Mouse (Mus musculus) limb, embryonic 12.5 days (tissue): ENCODE measurements around the gene Plekhg4. TPM values are rescaled to one million over a fixed set of nuclear protein-coding genes. Genes with fewer than 3 reads are reported as not detected.

ENCODE experiments used
- ATAC-seq: fragments of 200-750 bp; cut with Nextera tagmentation; 2 replicates; pipeline ENCODE4 v1.8.0; 2017; ENCODE audit warnings: low read depth, moderate TSS enrichment; ENCODE audit not compliant: insufficient number of reproducible peaks, insufficient read depth, low FRiP score, low TSS enrichment
- H3K27ac ChIP-seq: fragments of 300-500 bp; sonication (generic); 2 replicates; pipeline ENCODE4 v1.5.1; 2016; ENCODE audit warnings: mild to moderate bottlenecking, moderate library complexity
- H3K27me3 ChIP-seq: fragments of 300-500 bp; sonication (generic); 2 replicates; pipeline ENCODE4 v1.6.1; 2016; ENCODE audit warnings: mild to moderate bottlenecking, moderate library complexity
- H3K36me3 ChIP-seq: fragments of 300-500 bp; sonication (generic); 2 replicates; pipeline ENCODE4 v1.6.1; 2016; ENCODE audit warnings: mild to moderate bottlenecking, moderate library complexity
- H3K4me1 ChIP-seq: fragments of 300-500 bp; sonication (generic); replicated peaks from 2 replicates; pipeline ENCODE4 v1.6.1; 2016
- H3K4me2 ChIP-seq: fragments of 300-500 bp; sonication (generic); 2 replicates; pipeline ENCODE4 v1.6.1; 2016; ENCODE audit warnings: mild to moderate bottlenecking, moderate library complexity
- H3K4me3 ChIP-seq: fragments of 300-500 bp; sonication (generic); replicated peaks from 2 replicates; pipeline ENCODE4 v1.5.1; 2016; ENCODE audit warnings: mild to moderate bottlenecking
- H3K9ac ChIP-seq: fragments of 300-500 bp; sonication (generic); replicated peaks from 2 replicates; pipeline ENCODE4 v1.6.1; 2016; ENCODE audit warnings: mild to moderate bottlenecking, moderate library complexity
- H3K9me3 ChIP-seq: fragments of 300-500 bp; sonication (generic); 2 replicates; pipeline ENCODE4 v1.6.1; 2016; ENCODE audit warnings: mild to moderate bottlenecking, moderate library complexity
- WGBS: fragments of 180-500 bp; shearing (Covaris S2); methylation state at CpG from one replicate; pipeline ENCODE4 v1.1.7; 2016; 5-methylcytosine and 5-hydroxymethylcytosine counted together
- polyA plus RNA-seq: library from polyadenylated mRNA; unstranded; fragments of >200 nt; fragmentation: Nextera tagmentation; extraction: Ambion mirVana; gene quantifications from 2 replicates; pipeline ENCODE4 v1.2.1, GENCODE M21; 2016

Gene Plekhg4
- polyA plus RNA-seq, 1 experiment from 2014 or later = 0.80 TPM

DNA sequence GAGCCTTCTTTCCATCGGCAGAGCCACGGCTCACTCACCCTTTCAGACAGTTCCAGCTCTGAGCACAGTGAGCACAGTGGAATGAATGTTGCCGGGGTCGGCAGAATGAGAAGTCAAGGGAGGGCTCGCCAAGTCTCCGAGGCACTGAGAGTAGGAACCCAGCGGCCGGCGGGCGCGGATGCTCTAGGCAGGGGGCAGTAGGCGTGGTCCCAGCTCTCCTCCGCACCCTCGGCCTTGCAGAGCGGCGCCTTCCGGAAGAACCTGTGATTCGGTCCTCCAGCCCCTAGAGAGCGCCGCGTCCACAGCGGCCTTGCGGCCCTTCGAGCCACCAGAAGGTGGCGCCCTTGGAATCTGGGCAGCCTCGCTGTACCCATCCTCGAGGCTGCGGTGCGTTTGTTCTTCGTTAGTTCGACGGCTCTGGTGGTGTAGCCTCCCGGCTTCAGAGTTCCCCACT, 1.5 kb downstream of the Plekhg4 start:
- Histone ChIP-seq H3K4me1 (peaks cover 13% of the 10 kb centered on the region), H3K36me3 (peaks cover 8% of the 10 kb centered on the region; the same call in 1 of the 2 replicates), H3K4me2 (peak overlapping the region; percentile 55), H3K9me3 (peaks cover 4% of the 10 kb centered on the region; the same call in 1 of the 2 replicates), H3K27me3 (no peaks in the 10 kb centered on the region; the same call in 1 of the 2 replicates), H3K27ac (no peak overlapping the region), H3K4me3 (peak overlapping the region; percentile 27), H3K9ac (no peak overlapping the region; the same call in 1 of the 2 replicates)
- no peak for ATAC-seq
- WGBS = 30% methylated on average over 33 of the region's 33 CpGs

DNA sequence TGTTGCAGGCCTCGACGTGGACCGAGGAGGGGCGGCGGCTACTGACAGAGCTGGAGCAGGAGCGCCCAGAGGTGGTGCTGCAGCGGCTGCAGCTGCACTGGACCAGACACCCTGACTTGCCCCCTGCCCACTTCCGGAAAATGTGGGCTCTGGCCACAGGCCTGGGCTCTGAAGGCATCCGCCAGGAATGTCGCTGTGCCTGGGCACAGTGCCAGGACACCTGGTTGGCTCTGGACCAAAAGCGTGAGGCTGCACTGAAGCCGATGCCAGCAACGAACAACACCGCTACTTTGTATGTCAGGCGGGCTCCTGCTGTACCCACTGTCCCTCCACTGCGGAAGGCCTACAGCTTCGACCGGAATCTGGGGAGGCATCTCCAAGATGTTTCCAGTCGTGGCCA, 5.6 kb downstream of the Plekhg4 start:
- peak overlapping the region; percentile 70 for H3K27ac ChIP-seq
- peaks cover 4% of the 10 kb centered on the region; the same call in 1 of the 2 replicates for H3K9me3 ChIP-seq
- H3K36me3 ChIP-seq = no peaks in the 10 kb centered on the region
- H3K9ac ChIP-seq = no peak overlapping the region; the same call in 1 of the 2 replicates
- ATAC-seq = peak; percentile 56; the same call in 1 of the 2 replicates
- H3K4me2 ChIP-seq = peak overlapping the region; percentile 8; the same call in 1 of the 2 replicates
- H3K27me3 ChIP-seq = no peaks in the 10 kb centered on the region; the same call in 1 of the 2 replicates
- 66% methylated on average over 19 of the region's 19 CpGs for WGBS
- H3K4me1 ChIP-seq = peaks cover 13% of the 10 kb centered on the region
- no peak overlapping the region for H3K4me3 ChIP-seq

DNA sequence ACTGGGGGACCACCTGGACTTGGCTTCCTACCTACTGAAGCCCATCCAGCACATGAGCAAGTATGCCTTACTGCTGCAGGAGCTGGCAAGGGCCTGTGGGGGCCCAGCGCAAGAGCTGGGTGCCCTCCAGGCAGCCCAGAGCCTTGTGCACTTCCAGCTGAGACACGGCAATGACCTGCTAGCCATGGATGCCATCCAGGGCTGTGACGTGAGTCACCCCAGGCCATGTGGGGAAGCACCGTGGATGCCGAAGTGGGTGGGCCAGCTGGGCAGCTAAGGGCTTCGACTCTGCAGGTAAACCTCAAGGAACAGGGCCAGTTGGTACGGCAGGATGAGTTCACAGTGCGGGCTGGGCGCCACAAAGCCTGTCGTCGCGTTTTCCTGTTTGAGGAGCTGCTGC, 7.2 kb downstream of the Plekhg4 start:
- Histone ChIP-seq H3K4me2 (no peak overlapping the region), H3K27ac (no peak overlapping the region), H3K9me3 (no peaks in the 10 kb centered on the region), H3K36me3 (no peaks in the 10 kb centered on the region), H3K4me1 (peaks cover 13% of the 10 kb centered on the region), H3K9ac (no peak overlapping the region), H3K4me3 (no peak overlapping the region), H3K27me3 (no peaks in the 10 kb centered on the region)
- whole genome bisulfite sequencing = 77% methylated on average over 12 of the region's 12 CpGs
- no peak for ATAC-seq

DNA sequence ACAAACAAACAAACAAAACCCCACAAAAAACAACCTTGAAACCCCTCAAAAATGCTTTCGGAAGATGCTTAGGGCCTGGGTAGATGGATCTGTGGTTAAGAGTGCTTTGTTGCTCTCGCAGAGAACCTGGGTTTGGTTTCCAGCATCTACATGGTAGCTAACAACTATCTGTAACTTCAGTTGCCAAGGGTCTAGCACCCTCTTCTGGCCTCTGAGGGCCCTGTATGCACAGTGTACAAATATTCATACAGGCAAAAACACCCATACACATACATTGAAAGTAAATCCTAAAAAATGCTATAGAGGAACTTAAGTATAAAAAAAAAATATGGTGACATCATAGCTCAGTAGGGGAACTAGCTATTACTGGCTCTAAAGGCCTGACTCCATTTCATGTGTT, 11.0 kb downstream of the Plekhg4 start:
- no peak for ATAC-seq
- H3K27ac ChIP-seq = no peak overlapping the region
- 95% methylated on average over 2 of the region's 2 CpGs for WGBS

DNA sequence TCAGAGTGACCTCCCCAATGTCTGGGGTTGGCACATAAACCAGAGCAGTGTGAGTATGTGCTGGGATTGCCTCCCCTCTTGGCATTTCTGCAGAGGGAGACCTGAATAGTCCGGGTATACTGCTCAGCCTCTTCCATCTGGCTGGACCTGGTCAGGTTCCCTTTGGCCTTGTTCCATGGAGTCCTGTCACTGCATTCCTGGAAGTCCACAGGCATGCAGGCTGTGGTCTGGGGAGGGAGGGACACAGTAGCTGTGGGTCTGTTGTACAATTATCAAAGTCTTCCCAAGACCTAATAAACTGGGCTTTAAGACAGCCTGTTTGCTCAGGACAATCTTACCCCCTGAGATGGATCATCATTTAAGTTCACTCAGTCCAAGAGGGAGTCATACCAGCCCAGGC, 14.1 kb downstream of the Plekhg4 start:
- Histone ChIP-seq H3K4me2 (no peak overlapping the region), H3K27ac (no peak overlapping the region), H3K27me3 (no peaks in the 10 kb centered on the region), H3K9ac (no peak overlapping the region), H3K36me3 (no peaks in the 10 kb centered on the region), H3K4me1 (peaks cover 10% of the 10 kb centered on the region; the same call in 1 of the 2 replicates), H3K4me3 (no peak overlapping the region), H3K9me3 (no peaks in the 10 kb centered on the region)
- no peak for ATAC-seq
- WGBS = 64% methylated on average over 1 of the region's 1 CpGs

More for the DNA sequence above, 11.0 kb downstream of the Plekhg4 start:
- Histone ChIP-seq H3K27me3 (no peaks in the 10 kb centered on the region), H3K4me1 (peaks cover 12% of the 10 kb centered on the region), H3K9ac (no peak overlapping the region), H3K9me3 (no peaks in the 10 kb centered on the region), H3K4me3 (no peak overlapping the region), H3K4me2 (no peak overlapping the region), H3K36me3 (no peaks in the 10 kb centered on the region)

DNA sequence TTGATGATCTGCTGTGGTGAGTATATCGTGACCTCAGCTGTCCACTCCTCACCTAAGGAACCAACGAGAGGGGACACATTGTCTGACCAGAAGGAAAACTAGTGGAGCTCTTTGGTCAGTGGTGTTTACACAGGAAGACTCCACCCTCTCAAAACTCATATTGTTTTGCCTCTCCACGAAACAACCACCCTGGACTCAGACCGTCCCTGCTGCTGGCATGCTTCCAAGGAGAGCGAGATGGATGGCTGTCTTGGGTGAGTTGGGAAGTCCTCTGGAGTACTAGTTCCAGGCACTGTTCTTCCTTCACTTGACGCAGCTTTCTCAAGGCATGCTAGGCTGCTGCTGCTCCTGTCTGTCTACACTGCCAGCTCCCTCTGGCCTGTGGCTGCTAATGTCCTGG, 16.0 kb downstream of the Plekhg4 start:
- peaks cover 10% of the 10 kb centered on the region; the same call in 1 of the 2 replicates for H3K4me1 ChIP-seq
- H3K27ac ChIP-seq = no peak overlapping the region
- H3K9me3 ChIP-seq = no peaks in the 10 kb centered on the region
- H3K4me2 ChIP-seq = no peak overlapping the region
- no peaks in the 10 kb centered on the region for H3K36me3 ChIP-seq
- H3K4me3 ChIP-seq = no peak overlapping the region
- H3K27me3 ChIP-seq = no peaks in the 10 kb centered on the region
- 78% methylated on average over 6 of the region's 6 CpGs for WGBS
- ATAC-seq = no peak
- H3K9ac ChIP-seq = no peak overlapping the region

DNA sequence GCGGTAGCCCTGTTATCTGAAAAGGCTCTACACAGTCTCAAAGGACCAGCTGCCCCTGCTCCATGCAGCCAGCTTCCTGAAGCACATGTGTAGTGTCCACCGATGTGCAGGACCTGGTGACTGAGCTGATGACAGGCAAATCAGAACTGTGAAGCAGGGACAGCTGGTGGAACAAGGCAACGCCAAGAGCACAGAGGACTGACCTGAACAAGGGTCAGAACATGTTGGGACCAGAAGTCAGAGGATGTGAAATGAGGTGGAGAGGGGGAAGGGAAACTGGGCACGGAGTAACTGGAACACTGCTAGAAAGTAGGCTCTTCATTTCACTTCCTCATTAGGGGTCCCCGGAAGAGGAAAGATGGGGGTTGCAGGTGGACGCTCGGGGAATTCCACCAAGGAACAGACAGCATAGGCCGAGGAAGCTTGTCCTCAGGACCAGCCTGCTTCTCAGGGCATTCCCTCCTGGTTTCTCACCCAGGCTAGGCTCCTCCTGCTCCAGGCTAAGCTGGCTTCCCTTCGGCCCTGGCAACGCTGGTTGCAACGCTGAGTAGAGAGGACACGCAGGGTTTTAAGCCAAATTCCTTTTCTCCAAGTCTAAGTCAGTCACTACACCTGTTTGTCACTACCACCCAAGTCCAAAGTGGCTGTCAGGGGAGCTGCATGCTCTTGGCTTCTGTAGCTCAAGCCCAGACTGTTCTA, 20.2 kb downstream of the Plekhg4 start:
- H3K4me3 ChIP-seq = no peak overlapping the region
- no peaks in the 10 kb centered on the region for H3K27me3 ChIP-seq
- 90% methylated on average over 12 of the region's 12 CpGs for WGBS
- no peaks in the 10 kb centered on the region for H3K9me3 ChIP-seq
- H3K4me1 ChIP-seq = no peaks in the 10 kb centered on the region
- no peak overlapping the region for H3K9ac ChIP-seq
- ATAC-seq = no peak
- no peak overlapping the region for H3K27ac ChIP-seq
- no peak overlapping the region for H3K4me2 ChIP-seq
- H3K36me3 ChIP-seq = no peaks in the 10 kb centered on the region

DNA sequence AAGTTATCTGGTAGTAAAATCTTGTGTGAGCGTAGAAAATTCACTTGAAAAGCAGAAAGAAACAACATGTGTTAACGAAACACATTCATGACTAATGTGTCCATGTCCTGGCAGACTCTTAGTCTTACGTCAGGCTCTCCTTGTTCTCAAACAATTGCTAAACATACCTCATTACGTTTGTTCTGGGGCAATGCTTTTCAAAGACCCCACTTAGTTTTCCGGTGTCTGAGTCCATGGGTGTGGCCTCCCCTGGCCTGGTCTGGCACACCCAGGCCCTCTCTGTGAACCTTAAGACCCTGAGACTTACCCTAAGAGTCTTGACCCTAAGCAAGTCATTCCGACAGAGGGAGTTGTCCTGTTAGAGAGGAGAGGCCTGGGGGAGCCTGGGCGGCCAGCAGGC, 20.8 kb downstream of the Plekhg4 start:
- Histone ChIP-seq H3K4me3 (no peak overlapping the region), H3K9ac (no peak overlapping the region), H3K4me1 (no peaks in the 10 kb centered on the region), H3K4me2 (no peak overlapping the region), H3K27me3 (no peaks in the 10 kb centered on the region), H3K36me3 (no peaks in the 10 kb centered on the region), H3K27ac (no peak overlapping the region), H3K9me3 (no peaks in the 10 kb centered on the region)
- ATAC-seq = no peak
- WGBS = 76% methylated on average over 7 of the region's 7 CpGs

DNA sequence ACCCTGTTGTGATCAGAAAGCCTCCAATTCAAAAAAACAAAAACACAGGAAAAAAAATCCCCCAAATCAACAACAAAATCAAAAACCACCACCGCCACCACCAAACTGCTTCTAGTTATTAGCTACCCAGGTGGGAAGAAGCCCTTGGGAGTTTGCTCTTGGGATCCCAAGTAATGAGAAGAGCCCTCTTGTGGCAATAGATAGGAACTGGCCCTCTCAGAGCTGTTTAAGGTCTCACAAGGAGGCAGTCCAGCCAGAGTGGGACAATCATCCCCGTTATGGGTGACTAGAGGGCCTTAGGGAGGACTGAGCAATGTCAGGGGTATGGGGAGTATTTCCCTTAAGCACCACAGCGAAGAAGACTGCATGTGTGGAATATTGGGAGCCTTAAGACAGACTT, 24.7 kb downstream of the Plekhg4 start:
- WGBS = 24% methylated on average over 3 of the region's 3 CpGs
- H3K27me3 ChIP-seq = no peaks in the 10 kb centered on the region
- no peak for ATAC-seq

DNA sequence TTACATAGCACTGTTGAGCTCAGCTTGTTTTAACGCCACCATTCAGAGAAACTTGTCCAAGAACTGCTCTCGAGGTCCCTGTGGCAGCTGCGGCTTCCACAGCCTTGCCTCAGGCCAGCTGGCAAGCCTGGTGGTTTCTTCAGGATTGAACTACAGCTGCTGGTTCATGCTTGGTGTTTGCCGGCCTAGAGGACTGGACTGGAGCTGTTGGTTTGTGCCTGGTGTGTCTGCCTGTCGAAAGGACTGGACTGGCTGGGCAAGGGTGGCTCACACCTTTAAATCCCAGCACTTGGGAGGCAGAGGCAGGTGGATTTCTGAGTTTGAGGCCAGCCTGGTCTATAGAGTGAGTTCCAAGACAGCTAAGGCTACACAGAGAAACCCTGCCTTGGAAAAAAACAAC, 26.9 kb downstream of the Plekhg4 start:
- Histone ChIP-seq H3K27me3 (no peaks in the 10 kb centered on the region), H3K4me1 (no peaks in the 10 kb centered on the region), H3K9me3 (peaks cover 3% of the 10 kb centered on the region; the same call in 1 of the 2 replicates), H3K27ac (no peak overlapping the region), H3K4me3 (no peak overlapping the region), H3K36me3 (no peaks in the 10 kb centered on the region), H3K9ac (no peak overlapping the region), H3K4me2 (no peak overlapping the region)
- ATAC-seq = no peak
- 85% methylated on average over 5 of the region's 5 CpGs for WGBS

More for the DNA sequence above, 24.7 kb downstream of the Plekhg4 start:
- Histone ChIP-seq H3K4me1 (no peaks in the 10 kb centered on the region), H3K4me2 (no peak overlapping the region), H3K9ac (no peak overlapping the region), H3K27ac (no peak overlapping the region), H3K36me3 (no peaks in the 10 kb centered on the region), H3K9me3 (peaks cover 3% of the 10 kb centered on the region; the same call in 1 of the 2 replicates), H3K4me3 (no peak overlapping the region)

DNA sequence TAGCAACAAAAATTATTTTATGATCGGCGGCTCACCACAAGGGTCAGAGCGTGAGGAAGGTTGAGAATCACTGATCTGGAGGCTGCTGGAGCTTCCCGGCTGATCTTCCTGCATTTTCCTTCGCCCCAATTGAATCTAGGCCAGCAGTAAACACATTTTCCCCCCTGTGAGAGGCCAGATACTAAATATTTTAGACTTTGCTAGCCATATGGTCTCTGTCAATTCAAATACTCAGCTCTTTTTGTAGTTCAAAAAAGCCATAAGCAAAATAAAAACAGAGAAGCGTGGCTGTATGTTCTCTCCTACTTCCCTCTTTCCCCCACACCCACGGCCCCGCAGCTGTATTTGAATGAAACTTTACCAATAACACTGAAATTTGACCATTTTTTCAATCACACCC, 30.4 kb downstream of the Plekhg4 start:
- ATAC-seq = no peak
- Histone ChIP-seq H3K9me3 (peaks cover 3% of the 10 kb centered on the region; the same call in 1 of the 2 replicates), H3K27me3 (no peaks in the 10 kb centered on the region), H3K27ac (no peak overlapping the region), H3K9ac (no peak overlapping the region), H3K36me3 (no peaks in the 10 kb centered on the region), H3K4me2 (no peak overlapping the region), H3K4me3 (no peak overlapping the region), H3K4me1 (no peaks in the 10 kb centered on the region)
- WGBS = 90% methylated on average over 8 of the region's 8 CpGs
